Mouse (Mus musculus) midbrain, embryonic 16.5 days (tissue): ENCODE measurements around the gene Aqp9. TPM values are rescaled to one million over a fixed set of nuclear protein-coding genes. Genes with fewer than 3 reads are reported as not detected.
"Not testable (repeated sequence)": the region's sequence is repeated elsewhere in the genome, so short reads cannot be mapped to it uniquely, and the experiment has no call there.

Source experiments
- ATAC-seq: fragments of 200-750 bp; cut with Nextera tagmentation; 2 replicates; pipeline ENCODE4 v1.8.0; 2017; ENCODE audit warnings: moderate TSS enrichment
- H3K27ac ChIP-seq: fragments of 300-500 bp; sonication (generic); 2 replicates; pipeline ENCODE4 v1.5.1; 2014; ENCODE audit warnings: mild to moderate bottlenecking, low read length, mixed read lengths
- H3K27me3 ChIP-seq: fragments of 300-500 bp; sonication (generic); 2 replicates; pipeline ENCODE4 v1.6.1; 2014; ENCODE audit warnings: low read depth, low read length, mixed read lengths; ENCODE audit not compliant: control insufficient read depth, insufficient read depth
- H3K36me3 ChIP-seq: fragments of 300-500 bp; sonication (generic); 2 replicates; pipeline ENCODE4 v1.6.1; 2014; ENCODE audit warnings: mild to moderate bottlenecking, low read length, moderate library complexity, mixed read lengths; ENCODE audit not compliant: control insufficient read depth, insufficient read depth
- H3K4me1 ChIP-seq: fragments of 300-500 bp; sonication (generic); 2 replicates; pipeline ENCODE4 v1.6.1; 2014; ENCODE audit warnings: mild to moderate bottlenecking, low read length, mixed read lengths; ENCODE audit not compliant: control insufficient read depth, insufficient read depth
- H3K4me2 ChIP-seq: fragments of 300-500 bp; sonication (generic); 2 replicates; pipeline ENCODE4 v1.6.1; 2014; ENCODE audit warnings: mild to moderate bottlenecking, low read length, mixed read lengths
- H3K4me3 ChIP-seq: fragments of 300-500 bp; sonication (generic); 2 replicates; pipeline ENCODE4 v1.5.1; 2014; ENCODE audit warnings: low read depth, mild to moderate bottlenecking, low read length, moderate library complexity, mixed read lengths
- H3K9ac ChIP-seq: fragments of 300-500 bp; sonication (generic); 2 replicates; pipeline ENCODE4 v1.6.1; 2014; ENCODE audit warnings: low read depth, low read length, mixed read lengths
- H3K9me3 ChIP-seq: fragments of 300-500 bp; sonication (generic); replicated peaks from 2 replicates; pipeline ENCODE4 v1.6.1; 2014; ENCODE audit warnings: mild to moderate bottlenecking, low read length, mixed read lengths; ENCODE audit not compliant: control insufficient read depth, poor library complexity, severe bottlenecking
- WGBS: fragments of 180-500 bp; shearing (Covaris S2); extraction: QIAGEN DNeasy Blood & Tissue Kit; methylation state at CpG from one replicate; pipeline ENCODE4 v1.1.7; 2014; 5-methylcytosine and 5-hydroxymethylcytosine counted together
- polyA plus RNA-seq: library from polyadenylated mRNA; unstranded; fragments of >200 nt; fragmentation: Nextera tagmentation; extraction: Ambion mirVana; gene quantifications from 2 replicates; pipeline ENCODE4 v1.2.1, GENCODE M21; 2015

Aqp9 gene
- polyA plus RNA-seq, 1 experiment from 2014 or later: 1.2 TPM

DNA sequence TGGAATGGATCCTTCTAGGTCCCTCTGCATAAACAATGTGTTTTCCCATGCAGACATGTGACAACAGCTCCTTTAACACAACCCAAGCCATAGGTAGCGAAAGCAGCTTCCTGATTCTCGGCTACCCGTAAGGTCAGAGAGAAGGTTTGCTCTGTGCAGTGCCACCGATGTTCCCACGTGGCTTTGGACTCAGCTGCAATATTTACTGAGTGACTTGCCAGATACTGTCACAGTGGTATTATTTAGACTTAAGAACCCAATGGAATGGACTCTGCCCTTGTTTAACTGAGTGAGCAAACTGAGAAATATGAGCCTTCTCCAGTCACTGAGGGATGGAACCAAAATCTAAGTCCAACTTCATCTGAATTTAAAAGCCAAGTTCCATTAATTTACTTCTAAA is 35.3 kb downstream of the Aqp9 start:
- H3K36me3 ChIP-seq: no peaks in the 10 kb centered on the region
- H3K4me2 ChIP-seq: no peak overlapping the region
- H3K9me3 ChIP-seq: no peaks in the 10 kb centered on the region
- no peaks in the 10 kb centered on the region for H3K27me3 ChIP-seq
- no peak overlapping the region for H3K9ac ChIP-seq
- H3K27ac ChIP-seq: no peak overlapping the region
- H3K4me1 ChIP-seq: no peaks in the 10 kb centered on the region
- 90% methylated on average over 5 of the region's 5 CpGs for WGBS
- H3K4me3 ChIP-seq: no peak overlapping the region
- no peak for ATAC-seq

DNA sequence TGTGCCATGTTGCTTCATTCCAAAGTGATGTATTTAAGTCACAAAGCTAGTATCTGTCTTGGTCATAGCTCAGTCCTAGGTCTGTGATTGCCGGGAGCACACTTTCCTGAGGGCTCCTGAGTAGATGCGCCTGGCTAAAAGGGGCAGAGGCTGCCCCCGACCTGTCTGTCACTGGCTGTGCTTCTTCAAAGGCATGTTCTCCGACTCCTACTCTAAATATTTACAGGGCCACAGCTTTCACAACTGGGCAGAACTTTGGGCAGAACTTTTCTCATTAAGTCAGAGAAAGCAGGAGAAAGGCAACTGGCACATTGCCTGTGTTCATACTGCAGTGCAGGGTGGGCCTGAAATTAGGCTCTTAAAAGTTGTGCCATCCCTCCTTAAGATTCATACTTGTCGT is 36.7 kb downstream of the Aqp9 start:
- Histone ChIP-seq H3K27ac (no peak overlapping the region), H3K4me2 (no peak overlapping the region), H3K9ac (no peak overlapping the region), H3K36me3 (no peaks in the 10 kb centered on the region), H3K4me3 (no peak overlapping the region), H3K27me3 (no peaks in the 10 kb centered on the region), H3K9me3 (no peaks in the 10 kb centered on the region), H3K4me1 (no peaks in the 10 kb centered on the region)
- ATAC-seq: no peak
- 83% methylated on average over 5 of the region's 5 CpGs for whole genome bisulfite sequencing

DNA sequence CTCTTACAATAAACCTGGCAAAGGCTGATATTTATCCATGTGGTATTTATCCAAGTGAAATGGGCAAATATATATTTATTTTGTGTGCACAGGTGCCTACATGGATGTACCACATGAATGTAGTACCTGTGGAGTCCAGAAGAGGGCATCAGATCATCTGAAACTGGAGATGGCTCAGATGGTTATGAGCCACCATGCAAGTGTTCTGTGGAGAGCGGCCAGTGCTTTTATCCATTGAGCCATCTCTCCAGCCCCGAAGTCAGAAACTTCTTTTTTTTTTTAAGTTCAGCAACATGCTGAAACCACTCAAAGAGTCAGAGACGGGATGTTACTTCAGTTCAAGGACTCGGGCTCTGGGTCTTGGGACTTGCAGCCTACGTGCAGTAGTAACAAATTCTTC is 39.6 kb downstream of the Aqp9 start:
- no peak overlapping the region for H3K4me3 ChIP-seq
- ATAC-seq: no peak
- WGBS: 65% methylated on average over 5 of the region's 5 CpGs

DNA sequence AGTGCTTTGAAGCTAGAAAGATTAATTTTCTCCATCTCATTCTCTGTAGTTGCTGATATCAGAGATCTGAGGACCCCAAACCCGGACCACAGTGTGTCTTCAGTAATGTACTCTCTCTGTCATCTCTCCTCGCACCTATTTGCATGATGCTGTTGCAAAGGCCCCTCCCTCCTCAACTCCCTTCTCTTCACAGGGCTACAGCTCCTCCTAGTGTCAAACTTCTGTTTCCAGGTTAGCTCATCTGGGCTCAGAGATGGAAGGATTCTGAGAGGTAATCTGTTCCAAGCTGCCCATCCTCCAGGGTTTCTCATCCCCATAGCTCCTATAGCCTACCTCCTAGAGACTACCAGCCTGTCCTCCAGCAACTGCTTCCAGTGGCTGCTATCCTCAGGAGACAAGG is 42.3 kb downstream of the Aqp9 start:
- WGBS: 37% methylated on average over 2 of the region's 2 CpGs
- no peak for ATAC-seq
- H3K27me3 ChIP-seq: no peaks in the 10 kb centered on the region
- H3K4me3 ChIP-seq: no peak overlapping the region
- H3K4me2 ChIP-seq: no peak overlapping the region
- no peak overlapping the region for H3K9ac ChIP-seq
- H3K4me1 ChIP-seq: no peaks in the 10 kb centered on the region
- H3K27ac ChIP-seq: no peak overlapping the region
- H3K9me3 ChIP-seq: no peaks in the 10 kb centered on the region
- no peaks in the 10 kb centered on the region for H3K36me3 ChIP-seq

More for the DNA sequence above, 39.6 kb downstream of the Aqp9 start:
- H3K9ac ChIP-seq: no peak overlapping the region
- H3K27ac ChIP-seq: no peak overlapping the region
- no peak overlapping the region for H3K4me2 ChIP-seq
- no peaks in the 10 kb centered on the region for H3K4me1 ChIP-seq
- H3K36me3 ChIP-seq: no peaks in the 10 kb centered on the region
- H3K9me3 ChIP-seq: no peaks in the 10 kb centered on the region
- no peaks in the 10 kb centered on the region for H3K27me3 ChIP-seq

DNA sequence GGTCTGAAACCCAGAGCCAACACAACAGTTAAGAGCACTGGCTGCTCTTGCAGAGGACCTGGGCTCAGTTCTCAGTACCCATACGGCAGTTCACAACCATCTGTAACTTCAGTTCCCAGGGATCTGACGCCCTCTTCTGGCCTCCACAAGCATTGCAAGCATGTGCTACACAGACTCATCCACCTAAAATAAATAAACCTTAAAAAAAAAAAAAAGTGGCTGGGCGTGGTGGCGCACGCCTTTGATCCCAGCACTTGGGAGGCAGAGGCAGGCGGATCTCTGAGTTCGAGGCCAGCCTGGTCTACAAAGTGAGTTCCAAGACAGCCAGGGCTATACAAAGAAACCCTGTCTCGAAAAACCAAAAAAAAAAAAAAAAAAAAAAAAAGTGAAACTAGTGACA is 45.4 kb downstream of the Aqp9 start:
- H3K36me3 ChIP-seq, H3K27me3 ChIP-seq, H3K4me3 ChIP-seq, H3K4me2 ChIP-seq, ATAC-seq, H3K9me3 ChIP-seq, H3K9ac ChIP-seq, H3K4me1 ChIP-seq, H3K27ac ChIP-seq: not testable (repeated sequence)
- 87% methylated on average over 7 of the region's 8 CpGs for WGBS

DNA sequence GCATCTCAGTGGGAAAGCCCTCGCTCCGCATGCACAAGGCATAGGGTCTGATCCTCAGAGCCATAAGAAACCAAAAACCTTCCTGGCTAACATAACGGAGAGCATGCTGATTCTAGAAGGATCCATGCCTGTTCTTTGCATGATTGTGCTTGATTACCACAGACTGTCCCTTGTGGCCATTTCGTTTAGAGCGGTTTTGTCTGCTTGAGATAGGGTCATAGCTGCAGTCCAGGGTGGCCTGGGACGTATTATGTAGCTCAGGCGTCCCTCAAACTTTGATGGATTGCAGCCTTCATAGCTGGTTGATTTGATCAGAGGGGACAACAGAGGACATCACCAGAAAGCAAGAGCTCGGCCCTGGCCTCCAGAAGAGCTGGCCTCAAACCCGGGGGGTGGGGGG is 47.6 kb downstream of the Aqp9 start:
- WGBS: 87% methylated on average over 9 of the region's 9 CpGs

DNA sequence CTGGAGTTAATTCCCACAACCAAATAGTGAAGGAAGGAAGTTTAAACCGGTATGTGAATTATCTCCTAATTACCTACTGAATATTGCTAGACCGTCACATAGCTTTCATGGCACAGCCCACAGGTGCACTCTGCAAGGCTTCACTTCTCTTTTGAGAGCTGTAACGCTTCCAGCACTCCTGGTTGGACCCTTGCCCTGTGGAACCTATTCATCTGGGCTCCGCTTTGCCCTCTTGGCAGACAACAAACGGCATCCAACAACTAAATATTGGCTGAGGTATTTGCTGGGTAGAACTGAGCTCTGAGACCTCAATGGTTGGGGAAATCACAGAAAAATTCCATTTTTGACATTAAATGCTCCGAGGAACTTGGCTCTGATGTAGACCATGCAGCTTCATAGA is 55.3 kb downstream of the Aqp9 start:
- Histone ChIP-seq H3K36me3 (no peaks in the 10 kb centered on the region), H3K27ac (no peak overlapping the region), H3K9ac (no peak overlapping the region), H3K4me2 (no peak overlapping the region), H3K4me3 (no peak overlapping the region), H3K27me3 (no peaks in the 10 kb centered on the region), H3K9me3 (no peaks in the 10 kb centered on the region), H3K4me1 (no peaks in the 10 kb centered on the region)
- 79% methylated on average over 6 of the region's 6 CpGs for WGBS
- ATAC-seq: no peak

More for the DNA sequence above, 47.6 kb downstream of the Aqp9 start:
- no peaks in the 10 kb centered on the region for H3K4me1 ChIP-seq
- H3K36me3 ChIP-seq: no peaks in the 10 kb centered on the region
- no peak overlapping the region for H3K27ac ChIP-seq
- no peak overlapping the region for H3K9ac ChIP-seq
- no peaks in the 10 kb centered on the region for H3K27me3 ChIP-seq
- ATAC-seq: no peak
- no peak overlapping the region for H3K4me3 ChIP-seq
- no peaks in the 10 kb centered on the region for H3K9me3 ChIP-seq
- no peak overlapping the region for H3K4me2 ChIP-seq

DNA sequence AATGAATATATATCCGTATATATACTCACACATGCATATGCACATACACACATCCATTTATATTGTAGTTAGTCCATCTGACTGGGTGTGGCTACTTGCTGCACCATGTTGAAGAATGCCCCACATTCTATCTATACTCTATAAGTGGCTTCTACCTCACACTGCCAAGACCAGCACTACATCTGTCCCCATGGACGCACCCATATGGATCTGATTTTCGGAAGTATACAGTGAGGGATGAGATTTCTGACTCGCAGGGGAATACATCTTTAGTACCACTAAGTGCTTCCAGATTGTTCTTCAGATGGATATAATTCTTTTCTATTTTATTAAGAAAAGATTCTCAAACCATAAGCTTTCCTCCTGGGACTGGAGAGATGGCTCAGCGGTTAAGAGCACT is 65.0 kb downstream of the Aqp9 start:
- H3K4me2 ChIP-seq: no peak overlapping the region
- H3K9ac ChIP-seq: no peak overlapping the region
- no peaks in the 10 kb centered on the region for H3K4me1 ChIP-seq
- no peaks in the 10 kb centered on the region for H3K36me3 ChIP-seq
- no peak overlapping the region for H3K27ac ChIP-seq
- H3K4me3 ChIP-seq: no peak overlapping the region
- WGBS: 94% methylated on average over 5 of the region's 5 CpGs
- ATAC-seq: no peak
- no peaks in the 10 kb centered on the region for H3K9me3 ChIP-seq
- no peaks in the 10 kb centered on the region for H3K27me3 ChIP-seq

DNA sequence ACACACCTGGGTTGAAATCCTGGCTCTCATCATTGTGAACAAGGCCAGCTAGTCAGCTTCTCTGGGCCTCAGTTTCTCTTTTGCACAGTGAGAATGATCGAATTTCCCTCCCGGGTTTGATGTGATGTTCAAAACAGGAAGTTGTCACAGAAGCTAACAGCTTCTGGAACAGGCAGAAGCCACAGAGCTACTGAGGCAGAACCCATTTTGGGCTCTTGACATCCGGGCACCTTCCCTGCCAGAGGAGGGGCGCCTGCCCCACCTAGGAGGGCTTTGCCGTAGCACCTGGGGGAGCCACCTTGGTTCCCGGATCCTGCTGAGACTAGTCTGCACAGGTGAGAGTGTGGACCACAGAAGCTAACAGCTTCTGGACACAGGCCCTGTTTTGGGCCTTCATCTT is 74.4 kb downstream of the Aqp9 start:
- no peak for ATAC-seq
- 91% methylated on average over 6 of the region's 6 CpGs for WGBS
- Histone ChIP-seq H3K9me3 (no peaks in the 10 kb centered on the region), H3K27ac (no peak overlapping the region), H3K4me2 (no peak overlapping the region), H3K36me3 (no peaks in the 10 kb centered on the region), H3K9ac (no peak overlapping the region), H3K4me3 (no peak overlapping the region), H3K4me1 (no peaks in the 10 kb centered on the region), H3K27me3 (no peaks in the 10 kb centered on the region)

DNA sequence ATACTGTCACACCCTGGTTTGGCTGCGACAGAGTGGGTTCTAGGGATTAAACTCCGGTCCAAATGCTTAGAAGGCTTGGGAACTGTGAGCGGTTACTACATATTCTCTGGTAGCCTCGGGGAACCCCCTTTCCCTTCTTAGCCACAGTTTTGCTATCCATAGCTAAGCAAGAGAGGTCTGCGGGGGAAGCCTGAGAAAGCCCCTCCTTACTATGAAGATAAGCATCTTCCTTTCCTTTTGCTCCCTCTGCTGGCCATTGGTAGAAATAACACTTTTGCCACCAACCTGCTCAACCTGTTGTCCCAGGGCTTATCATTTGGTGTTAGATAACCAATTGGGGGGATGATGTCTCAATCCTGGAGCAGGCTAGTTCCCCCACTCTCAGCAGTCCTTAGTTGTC is 76.4 kb downstream of the Aqp9 start:
- 66% methylated on average over 5 of the region's 5 CpGs for WGBS
- Histone ChIP-seq H3K9ac (no peak overlapping the region), H3K36me3 (no peaks in the 10 kb centered on the region), H3K4me3 (no peak overlapping the region), H3K4me2 (no peak overlapping the region), H3K4me1 (no peaks in the 10 kb centered on the region), H3K27ac (no peak overlapping the region), H3K9me3 (no peaks in the 10 kb centered on the region), H3K27me3 (no peaks in the 10 kb centered on the region)
- ATAC-seq: no peak
